Mouse (Mus musculus) embryonic stem cell, embryonic (primary cell): ENCODE results near the gene Carns1.

ENCODE experiments used
- CTCF ChIA-PET, 4 experiments: fragments of 300-600 bp in 2 of 4; fragments of 350-600 bp in 2 of 4; sonication (Branson Sonifier 250); formaldehyde crosslinking; loops; one replicate each; lab custom pipeline; 2022; ENCODE audit warnings: inconsistent platforms in 2 of 4; lab: Charles Lee
- POLR2A ChIA-PET, 4 experiments: fragments of 300-600 bp in 2 of 4; fragments of 350-600 bp in 2 of 4; sonication (Branson Sonifier 250); formaldehyde crosslinking; loops; one replicate each; lab custom pipeline; 2022; ENCODE audit warnings: antibody characterized with exemption in 4 of 4, inconsistent platforms in 1 of 4; lab: Charles Lee

The Carns1 gene

DNA sequence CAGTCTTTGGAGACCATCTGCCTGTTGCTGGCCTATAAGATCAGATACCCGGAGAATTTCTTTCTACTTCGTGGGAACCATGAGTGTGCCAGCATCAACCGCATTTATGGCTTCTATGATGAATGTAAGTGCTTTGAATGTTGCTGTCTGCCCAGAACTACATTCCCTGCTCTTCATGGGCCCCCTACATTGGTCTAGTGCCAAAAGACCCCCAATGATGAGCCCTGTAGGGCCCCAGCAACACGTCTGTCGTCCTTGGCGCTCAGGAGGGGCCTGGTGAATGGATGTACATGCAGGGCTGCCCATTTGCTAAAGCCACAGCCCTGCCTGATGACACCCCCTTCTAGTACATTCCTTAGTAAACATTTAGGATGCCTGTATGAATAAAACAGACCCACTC lies 17.9 kb upstream of the Carns1 start:
- ChIA-PET POLR2A (interaction anchor here (0.6 to 5.1 kb wide), 32 partner anchors 8 to 193 kb away, joined by 3 to 72 read pairs (median 8); partner anchors contain the start of genes Rad9a (in 4 of the 4), Rps6kb2 (in 2 of the 4), AC109138.7 (in 1 of the 4) and Aip (in 1 of the 4)), CTCF (interaction anchor here in 2 of 4 experiments (0.5 to 2.3 kb wide), 5 partner anchors 8 to 67 kb away, joined by 3 to 15 read pairs (median 11); partner anchors contain the start of genes Aip (in 1 of the 2), Pold4 (in 1 of the 2) and Rad9a (in 1 of the 2))

DNA sequence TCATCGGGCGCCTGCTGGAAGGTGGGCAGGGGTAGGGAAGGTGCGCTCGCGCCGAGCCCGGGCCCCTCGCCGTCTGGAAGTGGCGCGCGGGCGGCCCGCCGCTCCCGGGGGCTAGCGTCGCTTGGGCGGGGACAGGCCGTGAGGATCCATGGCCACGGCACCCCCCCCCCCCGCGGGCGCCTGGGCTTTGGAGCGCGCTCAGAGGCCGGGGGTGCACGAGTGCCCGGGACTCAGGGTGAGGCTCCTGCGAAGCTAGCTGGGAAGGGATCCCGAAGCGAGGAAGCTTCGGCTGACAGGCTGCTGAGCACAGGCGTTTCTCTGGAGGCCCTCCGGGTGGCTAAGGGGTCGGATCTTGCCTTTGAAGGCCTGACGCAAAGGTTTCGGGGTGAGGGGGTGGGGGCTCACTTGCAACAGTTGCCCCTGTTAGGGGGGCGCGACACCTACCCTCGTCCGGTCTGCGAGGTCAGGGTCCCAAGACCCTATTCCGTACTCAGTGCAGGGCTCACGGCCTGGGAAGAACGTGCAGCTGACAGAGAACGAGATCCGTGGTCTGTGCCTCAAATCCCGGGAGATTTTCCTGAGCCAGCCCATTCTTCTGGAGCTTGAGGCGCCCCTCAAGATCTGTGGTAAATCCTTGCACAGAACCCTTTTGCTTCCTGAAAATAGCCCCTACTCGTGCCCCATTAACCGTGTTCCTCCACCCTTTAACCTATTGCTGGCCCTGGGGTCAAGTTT lies 17.1 kb upstream of the Carns1 start:
- POLR2A ChIA-PET = interaction anchor here (0.5 to 5.1 kb wide), 89 partner anchors 9 to 1549 kb away, joined by 3 to 72 read pairs (median 5); partner anchors contain the start of genes Rad9a (in 4 of the 4), AC109138.7 (in 3 of the 4), Aip (in 3 of the 4) and Cdk2ap2 (in 3 of the 4)
- CTCF ChIA-PET = interaction anchor here (0.5 to 2.8 kb wide), 51 partner anchors 9 to 474 kb away, joined by 3 to 16 read pairs (median 5); partner anchors contain the start of genes Rad9a (in 4 of the 4), Carns1 (in 2 of the 4), Pold4 (in 2 of the 4) and Aip (in 1 of the 4)

DNA sequence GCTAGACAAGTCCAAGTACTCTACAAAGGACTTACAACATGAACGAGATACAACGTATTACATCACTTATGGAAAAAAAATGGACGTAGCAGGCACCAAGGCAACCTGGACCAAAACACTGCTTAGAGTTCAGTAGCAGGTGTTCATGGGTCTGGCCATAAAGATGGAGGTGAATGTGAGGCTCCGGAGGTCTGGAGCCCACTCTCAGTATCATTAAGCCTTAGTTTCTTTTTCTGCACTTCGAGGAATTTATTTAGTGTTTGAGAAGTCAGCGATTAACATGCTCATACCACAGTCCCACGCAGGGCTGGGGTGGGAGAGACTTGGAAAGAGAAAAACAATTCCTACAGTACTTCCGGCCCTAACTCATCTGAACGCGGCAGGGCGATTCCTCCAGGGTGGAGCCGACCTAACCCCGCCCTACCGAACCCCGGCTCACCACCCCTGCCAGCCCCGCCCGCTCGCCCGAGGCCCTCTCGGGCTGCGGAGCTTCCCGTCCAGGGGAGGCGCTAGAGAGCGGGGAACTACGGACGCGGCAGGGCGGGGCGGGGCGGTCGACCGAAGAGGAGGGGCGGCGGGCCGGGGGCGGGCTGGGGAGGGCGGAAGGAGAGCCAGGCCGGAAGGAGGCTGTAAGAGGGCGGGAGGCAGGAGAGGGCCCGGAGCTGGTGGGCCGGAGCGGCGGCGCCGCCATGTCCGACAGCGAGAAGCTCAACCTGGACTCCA lies 16.4 kb upstream of the Carns1 start, which contains the start of gene Ppp1ca:
TSS of gene Ppp1ca (plus strand) at position 538 of the 723 bp plus-strand sequence.
- POLR2A ChIA-PET = interaction anchor here (0.6 to 5.1 kb wide), 79 partner anchors 9 to 813 kb away, joined by 3 to 72 read pairs (median 5); partner anchors contain the start of genes Rad9a (in 4 of the 4), AC109138.7 (in 3 of the 4), Aip (in 3 of the 4) and Cdk2ap2 (in 3 of the 4)

DNA sequence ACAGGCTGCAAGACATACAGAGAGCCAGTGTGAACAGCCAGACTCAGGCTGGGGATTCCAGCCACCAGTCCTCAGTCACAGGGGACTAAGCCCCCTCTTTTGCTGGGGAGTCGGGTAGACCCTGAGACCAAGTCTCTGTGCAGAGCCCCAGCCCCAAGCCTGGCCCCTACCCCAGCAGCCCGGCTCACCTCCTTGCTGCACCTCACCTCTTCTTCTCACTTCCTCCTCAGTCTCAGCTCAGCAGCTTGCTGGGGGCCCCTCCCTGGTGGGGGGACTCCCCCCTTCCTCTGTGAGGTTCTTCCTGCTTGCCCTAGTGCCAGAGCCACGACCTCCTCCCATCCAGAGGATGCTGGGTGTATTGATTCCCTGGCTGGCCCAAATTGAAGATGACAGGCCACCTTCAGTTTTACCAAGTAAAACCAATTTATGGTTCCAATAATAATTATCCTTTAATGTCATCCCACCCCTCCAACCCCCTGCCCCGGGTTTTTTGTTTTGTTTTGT lies 15.6 kb upstream of the Carns1 start, which contains the start of gene Tbc1d10c:
TSS of gene Tbc1d10c (minus strand) at position 454 of the 504 bp plus-strand sequence.
- POLR2A ChIA-PET = interaction anchor here in 3 of 4 experiments (0.7 to 5.1 kb wide), 15 partner anchors 8 to 148 kb away, joined by 3 to 72 read pairs (median 8); partner anchors contain the start of genes Rad9a (in 2 of the 3), Aip (in 1 of the 3), Carns1 (in 1 of the 3) and Rps6kb2 (in 1 of the 3)
- CTCF ChIA-PET = interaction anchor here in 3 of 4 experiments (1.1 to 2.8 kb wide), 7 partner anchors 10 to 140 kb away, joined by 5 to 12 read pairs (median 7); partner anchors contain the start of genes Cdk2ap2 (in 1 of the 3) and Rad9a (in 1 of the 3)

More for the DNA sequence above, 16.4 kb upstream of the Carns1 start, which contains the start of gene Ppp1ca:
- CTCF ChIA-PET = interaction anchor here (0.6 to 2.8 kb wide), 52 partner anchors 9 to 473 kb away, joined by 3 to 16 read pairs (median 5); partner anchors contain the start of genes Rad9a (in 4 of the 4), Carns1 (in 2 of the 4), Cdk2ap2 (in 2 of the 4) and Pold4 (in 2 of the 4)

DNA sequence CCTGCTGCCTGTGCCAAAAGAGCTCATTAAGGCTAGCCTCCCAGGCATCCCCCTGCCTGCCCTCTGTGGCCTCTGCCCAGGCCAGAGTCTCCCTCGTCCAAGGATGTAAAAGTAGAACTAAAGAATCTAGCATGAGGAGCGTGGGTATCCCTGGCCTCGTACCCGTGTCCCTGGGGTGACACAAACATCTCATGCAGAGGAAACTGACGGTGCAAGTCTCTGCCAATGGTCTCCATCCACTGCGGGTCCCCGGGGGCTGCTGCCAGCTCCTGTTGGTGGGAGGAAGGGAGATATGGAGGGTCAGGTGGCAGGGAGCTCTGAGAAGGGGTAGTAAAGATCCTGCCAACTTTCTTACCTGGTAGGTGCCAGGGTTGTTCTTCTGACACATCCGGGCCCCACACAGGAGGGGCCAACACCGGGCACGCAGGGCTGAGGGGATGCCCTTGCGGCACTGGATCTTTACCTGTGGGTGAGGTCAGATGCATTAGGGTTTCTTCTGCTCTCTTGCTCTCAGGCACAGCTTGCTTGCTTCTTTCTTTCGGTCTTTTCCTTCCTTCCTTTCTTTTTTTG lies 13.9 kb upstream of the Carns1 start:
- ChIA-PET POLR2A (interaction anchor here in 3 of 4 experiments (0.9 to 9.3 kb wide), 9 partner anchors 10 to 177 kb away, joined by 3 to 47 read pairs (median 5); partner anchors contain the start of genes Rad9a (in 2 of the 3), Cdk2ap2 (in 1 of the 3), Gstp2 (in 1 of the 3) and Ndufv1 (in 1 of the 3)), CTCF (no interaction called here)

DNA sequence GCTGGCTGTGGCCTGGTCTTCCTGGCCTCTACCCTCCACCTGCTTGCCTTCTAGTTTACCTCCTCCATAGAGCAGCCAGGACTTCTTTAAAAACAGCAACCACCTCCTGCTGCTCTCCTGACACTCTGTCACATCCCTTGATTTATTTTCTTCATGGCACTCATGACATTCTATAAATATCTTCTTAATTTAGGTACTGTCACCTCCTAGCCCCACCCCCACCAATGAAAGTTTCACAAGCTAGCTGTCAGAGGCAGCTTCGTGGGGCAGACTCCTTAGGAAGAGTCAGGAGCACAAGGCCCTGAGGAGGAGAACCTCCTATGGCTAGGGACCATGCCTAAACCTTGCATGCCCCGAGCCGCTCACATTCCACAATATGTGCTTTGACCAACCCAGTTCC lies 12.0 kb upstream of the Carns1 start:
- ChIA-PET POLR2A (interaction anchor here in 2 of 4 experiments (0.6 to 9.3 kb wide), 12 partner anchors 10 to 284 kb away, joined by 3 to 43 read pairs (median 6); partner anchors contain the start of genes Rad9a (in 2 of the 2), Carns1 (in 1 of the 2) and Rps6kb2 (in 1 of the 2)), CTCF (interaction anchor here in 2 of 4 experiments (0.6 to 0.7 kb wide), 2 partner anchors 14 kb away, joined by 3 read pairs; partner anchors contain the start of gene Rad9a (in 1 of the 2))

DNA sequence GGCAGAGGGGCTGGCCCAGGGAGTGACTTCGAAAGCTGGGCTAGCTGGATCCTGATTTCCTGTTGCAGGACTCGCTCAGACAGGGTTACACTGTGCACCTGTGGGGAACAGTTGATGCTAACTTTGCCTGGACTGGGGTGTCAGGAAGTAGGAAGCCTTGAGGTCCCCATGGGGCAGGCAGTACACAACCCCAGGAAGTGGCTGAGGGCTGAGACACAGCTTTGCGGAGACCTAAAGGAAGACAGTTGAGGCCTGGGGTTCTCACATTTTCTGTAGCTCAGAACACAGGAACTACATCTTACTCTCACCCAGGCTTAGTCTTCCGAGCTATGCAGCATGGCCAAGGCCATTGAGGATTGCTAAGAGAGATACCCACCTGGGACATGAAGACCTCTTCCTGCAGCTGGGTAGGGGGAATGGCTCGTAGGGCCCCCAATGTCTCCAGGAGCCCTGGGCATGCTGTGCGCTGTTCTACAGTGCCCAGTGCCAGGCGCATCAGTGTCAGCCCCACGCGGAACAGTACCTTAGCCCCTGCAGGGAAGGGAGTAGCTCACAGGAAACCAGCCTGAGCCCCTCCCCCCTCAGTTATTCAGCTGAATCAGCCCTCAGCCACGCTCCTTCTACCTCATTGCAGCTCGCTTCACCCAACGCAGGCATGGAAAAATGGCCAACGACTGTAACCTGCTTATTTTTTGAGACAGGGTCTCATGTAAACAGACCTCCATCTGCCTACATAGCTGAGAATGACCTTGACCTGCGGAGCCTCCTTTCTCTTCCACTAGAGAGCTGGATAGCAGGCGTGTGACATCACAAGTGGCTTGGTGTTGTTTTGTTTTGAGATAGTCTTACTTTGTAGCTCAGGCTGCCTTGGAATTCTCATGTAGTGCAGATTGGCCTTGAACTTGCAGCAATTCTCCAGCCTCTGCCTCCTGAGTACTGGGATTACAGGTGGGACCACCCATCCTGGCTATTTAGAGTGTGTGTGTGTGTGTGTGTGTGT lies 10.0 kb upstream of the Carns1 start:
- POLR2A ChIA-PET = interaction anchor here (0.6 to 9.3 kb wide), 62 partner anchors 8 to 343 kb away, joined by 3 to 47 read pairs (median 4); partner anchors contain the start of genes Aip (in 2 of the 4), Carns1 (in 2 of the 4), Cdk2ap2 (in 2 of the 4) and Gstp2 (in 2 of the 4)
- CTCF ChIA-PET = interaction anchor here in 3 of 4 experiments (0.7 to 3.1 kb wide), 14 partner anchors 9 to 166 kb away, joined by 3 to 11 read pairs (median 4); partner anchors contain the start of gene Carns1 (in 2 of the 3)

DNA sequence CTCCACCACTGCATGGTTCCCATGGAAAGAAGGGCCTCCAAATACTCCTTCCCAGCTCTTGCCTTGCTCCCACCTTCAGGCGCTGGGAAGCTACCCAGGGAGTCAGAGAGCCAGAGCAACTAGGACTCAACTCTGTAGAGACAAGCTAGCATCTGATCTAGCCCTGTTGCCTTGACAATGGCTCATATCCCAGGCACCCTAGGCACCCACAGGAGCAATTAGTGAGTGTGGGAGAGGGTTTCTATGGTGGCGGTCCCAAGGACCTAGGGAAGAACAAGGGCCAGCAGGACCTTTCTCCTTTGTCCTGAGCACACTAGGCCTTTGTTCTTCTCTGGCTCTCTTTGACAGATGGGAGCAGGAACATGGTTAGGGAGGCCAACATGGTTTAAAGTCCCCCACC lies 8.4 kb upstream of the Carns1 start:
- ChIA-PET CTCF (interaction anchor here in 2 of 4 experiments (2.2 to 3.1 kb wide), 3 partner anchors 13 to 14 kb away, joined by 5 to 11 read pairs (median 11); no protein-coding TSS in a partner anchor), POLR2A (interaction anchor here in 3 of 4 experiments (0.7 to 9.3 kb wide), 10 partner anchors 10 to 87 kb away, joined by 3 to 47 read pairs (median 24); partner anchors contain the start of genes Aip (in 1 of the 3), Carns1 (in 1 of the 3), Cdk2ap2 (in 1 of the 3) and Rad9a (in 1 of the 3))

DNA sequence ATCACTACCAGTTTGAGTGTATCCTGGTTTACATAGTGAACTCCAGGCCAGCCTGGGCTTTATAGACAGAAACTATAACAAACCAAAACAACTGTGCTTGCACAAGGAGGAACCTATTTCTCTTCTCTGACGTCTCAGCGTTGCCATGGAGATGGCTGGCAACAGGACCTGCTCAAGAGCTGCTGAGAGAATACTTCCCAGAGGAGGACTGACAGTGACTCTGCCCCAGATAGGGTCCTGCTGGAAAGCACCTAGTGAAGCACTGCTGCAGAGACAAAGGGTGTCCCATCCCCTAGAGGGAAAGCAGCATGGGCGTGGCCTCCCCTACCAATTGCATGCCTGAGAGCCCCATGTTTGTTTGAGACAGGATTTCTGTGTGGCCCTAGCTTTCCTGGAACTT lies 6.6 kb upstream of the Carns1 start:
- POLR2A ChIA-PET = interaction anchor here in 2 of 4 experiments (0.5 to 9.3 kb wide), 12 partner anchors 8 to 327 kb away, joined by 3 to 47 read pairs (median 6); partner anchors contain the start of genes Carns1 (in 1 of the 2), Ppp1ca (in 1 of the 2), Rad9a (in 1 of the 2) and Rps6kb2 (in 1 of the 2)
- CTCF ChIA-PET = interaction anchor here in 3 of 4 experiments (0.6 to 1.4 kb wide), 4 partner anchors 10 to 829 kb away, joined by 3 to 9 read pairs (median 6); partner anchors contain the start of genes AC109138.7 (in 1 of the 3), Clcf1 (in 1 of the 3) and Ppp1ca (in 1 of the 3)

DNA sequence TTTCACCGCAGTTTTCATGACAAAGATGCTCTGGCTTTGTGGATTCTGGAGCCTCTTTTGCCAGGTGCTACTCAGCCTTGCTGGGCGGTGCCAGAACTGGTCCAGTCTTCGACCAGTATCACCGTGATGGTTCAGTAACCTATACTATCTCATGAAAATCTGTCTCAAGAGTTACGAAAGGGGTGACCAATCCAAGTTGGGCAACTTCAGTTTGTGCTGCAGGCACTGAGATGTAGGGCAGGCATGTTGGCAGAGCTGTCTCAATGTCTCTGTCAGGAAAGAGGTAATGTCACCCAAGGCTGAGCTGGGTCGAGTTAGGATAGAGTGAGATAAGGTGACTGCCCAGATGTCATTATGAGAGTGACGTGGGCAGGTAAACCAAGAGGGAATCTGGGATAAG lies 5.1 kb upstream of the Carns1 start:
- ChIA-PET CTCF (interaction anchor here in 2 of 4 experiments (0.6 to 1.4 kb wide), 3 partner anchors 11 to 214 kb away, joined by 3 to 7 read pairs (median 4); no protein-coding TSS in a partner anchor), POLR2A (interaction anchor here in 2 of 4 experiments (0.8 to 9.3 kb wide), 9 partner anchors 10 to 59 kb away, joined by 3 to 43 read pairs (median 4); partner anchors contain the start of genes Ppp1ca (in 2 of the 2) and Rad9a (in 1 of the 2))

DNA sequence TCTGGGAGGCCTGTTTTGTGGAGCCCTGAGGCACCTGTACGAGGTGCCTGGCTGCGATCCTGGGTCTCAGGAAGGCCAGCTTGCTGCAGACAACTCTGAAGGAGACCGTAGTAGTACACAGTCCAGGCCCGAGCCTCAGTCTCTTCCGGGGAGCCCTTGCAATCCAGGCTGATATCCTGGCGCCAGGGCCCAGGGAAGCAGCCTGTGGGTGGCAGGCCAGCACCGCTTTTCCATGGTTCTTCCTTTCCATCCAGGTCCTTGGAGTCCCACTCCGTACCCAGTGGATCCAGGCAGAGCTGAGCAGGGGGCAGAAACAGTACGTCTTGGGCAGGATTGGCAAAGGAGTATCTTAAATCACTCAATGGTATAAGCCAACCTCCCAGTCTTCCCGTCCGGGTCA lies 2.4 kb downstream of the Carns1 start:
- CTCF ChIA-PET = interaction anchor here in 2 of 4 experiments (0.7 to 2.6 kb wide), 6 partner anchors 10 to 160 kb away, joined by 3 to 7 read pairs (median 4); partner anchors contain the start of genes Aip (in 1 of the 2) and Rps6kb2 (in 1 of the 2)

DNA sequence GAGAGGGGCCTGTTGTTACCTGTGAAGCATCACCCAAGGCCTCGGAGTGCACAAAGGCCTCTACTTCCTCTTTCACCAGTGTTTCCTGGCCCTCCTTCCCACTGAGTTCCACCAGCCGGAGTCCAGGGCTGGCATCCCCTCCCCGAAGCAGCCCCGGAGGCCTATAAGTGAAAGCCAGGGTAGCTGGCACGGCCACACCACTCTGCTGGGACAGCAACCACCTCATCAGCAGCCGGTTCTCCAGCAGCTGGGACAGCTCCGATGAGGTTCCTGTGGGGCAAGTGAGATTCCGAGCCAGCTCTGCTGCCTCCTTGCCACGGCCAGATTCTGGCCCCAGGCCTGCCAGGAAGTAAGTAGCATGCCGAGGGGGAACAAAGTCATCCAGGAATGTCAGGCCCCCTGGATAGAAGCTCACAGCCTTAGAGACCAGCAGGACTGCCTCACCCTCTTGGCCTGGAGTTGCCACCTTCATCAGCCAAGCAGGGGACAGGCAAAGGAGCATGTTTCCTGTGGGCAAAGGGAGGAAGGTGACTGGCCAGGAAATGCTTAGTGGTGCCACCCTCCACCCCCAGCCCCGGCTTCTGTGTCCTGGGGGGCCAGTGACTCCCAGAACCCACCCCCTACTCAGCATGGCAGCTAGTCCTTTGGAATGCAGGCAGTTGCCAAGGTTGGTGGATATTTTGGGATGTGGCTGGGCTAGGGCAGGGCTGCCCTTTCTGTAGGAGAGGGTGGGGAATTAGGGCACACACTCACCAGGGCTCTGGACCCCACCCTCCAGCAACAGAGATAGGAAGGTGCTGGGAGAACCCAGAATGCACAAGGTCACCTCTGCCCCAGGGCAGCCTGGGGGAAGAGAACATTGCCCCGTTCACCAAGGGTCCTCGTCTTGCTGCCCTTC lies 3.6 kb downstream of the Carns1 start:
- ChIA-PET POLR2A (interaction anchor here in 3 of 4 experiments (0.6 to 4.9 kb wide), 26 partner anchors 8 to 216 kb away, joined by 3 to 47 read pairs (median 4); partner anchors contain the start of genes Ppp1ca (in 3 of the 3), Aip (in 1 of the 3), Ankrd13d (in 1 of the 3) and Cdk2ap2 (in 1 of the 3)), CTCF (interaction anchor here in 2 of 4 experiments (0.5 to 2.6 kb wide), 5 partner anchors 9 to 697 kb away, joined by 4 to 7 read pairs (median 4); partner anchors contain the start of gene Rps6kb2 (in 1 of the 2))

More for the DNA sequence above, 2.4 kb downstream of the Carns1 start:
- POLR2A ChIA-PET = interaction anchor here in 3 of 4 experiments (0.8 to 4.9 kb wide), 16 partner anchors 9 to 160 kb away, joined by 3 to 47 read pairs (median 4); partner anchors contain the start of genes Cdk2ap2 (in 2 of the 3), Ppp1ca (in 2 of the 3), Rps6kb2 (in 2 of the 3) and Gstp2 (in 1 of the 3)
